Mouse (Mus musculus): Measurements from ENCODE around the gene Prr22.

The Prr22 gene

GRCm38 (mm10) chr17:56810245-56810644 is 40.2 kb downstream of the Prr22 start:
- DNase-seq: peak; percentile 90

GRCm38 (mm10) chr17:56814316-56815056 is 44.4 kb downstream of the Prr22 start:
- peak; percentile 74 for DNase-seq

GRCm38 (mm10) chr17:56815057-56815345 is 45.0 kb downstream of the Prr22 start:
- DNase-seq: no peak

GRCm38 (mm10) chr17:56818067-56818636 is 48.1 kb downstream of the Prr22 start:
- DNase-seq: peak; percentile 31

- no peak for DNase-seq
These were observed 49.0 kb downstream of the Prr22 start for GRCm38 (mm10) chr17:56819032-56819545.

GRCm38 (mm10) chr17:56819694-56820111 is 49.7 kb downstream of the Prr22 start:
- no peak for DNase-seq

Data from kidney, postnatal 14 days (tissue).